Mouse (Mus musculus): ENCODE data around the gene C4b.
"Not testable (repeated sequence)": the region's sequence is repeated elsewhere in the genome, so short reads cannot be mapped to it uniquely, and the experiment has no call there.

C4b gene

DNA sequence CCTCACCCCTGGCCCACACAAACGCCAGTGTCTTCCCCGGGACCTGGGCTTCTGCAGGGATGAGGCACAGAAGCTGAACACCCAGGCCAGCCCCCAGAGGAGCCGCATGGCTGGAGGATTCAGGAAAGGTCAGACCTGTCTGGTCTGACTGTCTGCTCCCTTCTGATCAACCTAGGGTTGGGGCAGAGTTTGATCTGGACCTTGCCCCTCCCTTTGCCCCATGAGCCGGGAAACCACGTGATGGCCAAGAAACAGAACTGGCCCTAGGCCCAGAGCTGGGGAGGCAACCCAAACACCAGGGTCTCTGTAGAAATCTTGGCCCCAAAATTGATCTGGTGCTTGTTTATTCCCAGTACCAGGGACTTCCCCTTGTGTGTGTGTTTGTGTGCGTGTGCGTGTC, at the start of gene C4b:
TSS of gene C4b (minus strand) at position 164 of the 400 bp plus-strand sequence.
- no peak for DNase-seq (ENCODE audit: low spot score in 2 of 2)

DNA sequence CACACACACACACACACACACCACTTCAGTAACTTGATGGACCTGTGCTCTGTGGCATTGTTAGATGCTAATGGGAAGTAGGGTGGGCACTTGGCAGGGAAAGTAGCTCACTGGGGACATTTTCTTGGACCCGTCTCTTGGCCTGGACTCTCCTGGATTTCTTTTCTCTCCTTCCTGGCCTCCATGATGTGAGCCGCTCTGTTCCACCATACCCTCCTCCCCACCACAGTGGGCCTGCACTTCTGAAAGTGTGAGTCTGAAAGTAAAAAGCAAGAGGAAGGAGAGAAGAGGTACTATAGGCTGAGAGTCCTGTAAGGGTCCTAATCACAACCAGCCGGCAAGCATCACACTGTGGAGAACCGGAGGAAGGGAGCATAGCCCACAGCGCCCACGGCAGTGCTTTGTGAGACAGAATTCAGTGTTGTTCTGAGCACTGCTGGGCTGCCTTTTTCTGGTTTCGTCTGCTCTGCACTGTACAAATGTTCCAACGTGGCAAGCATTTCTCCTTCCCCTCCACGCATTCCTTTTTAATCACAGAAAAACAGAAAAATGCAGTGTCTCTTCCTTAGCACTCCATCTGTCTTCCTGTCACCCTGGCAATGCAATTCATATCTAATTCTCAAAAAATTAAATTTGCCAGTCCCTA, 34.1 kb upstream of the C4b start:
- no peak for DNase-seq (ENCODE audit: low spot score in 2 of 2)

DNA sequence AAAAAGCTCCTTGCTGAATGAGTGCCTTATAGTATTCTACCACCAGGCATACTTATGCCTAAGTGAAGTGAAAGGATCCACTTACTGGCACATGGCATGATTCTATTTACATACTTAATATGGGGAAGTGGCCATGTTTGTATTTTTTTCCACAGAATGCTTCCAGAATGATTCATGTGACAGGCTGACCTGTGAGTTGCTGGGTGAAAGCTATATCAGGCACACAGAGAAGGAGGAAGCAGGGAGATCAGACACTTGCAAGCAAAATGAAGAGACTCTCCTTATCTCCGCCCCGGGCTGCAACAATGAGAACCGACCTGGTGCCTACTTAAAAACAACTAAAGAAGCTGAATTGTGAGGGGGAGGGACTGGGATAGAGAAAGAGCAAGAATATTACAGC, 17.8 kb upstream of the C4b start:
- DNase-seq (ENCODE audit: low spot score in 2 of 2): no peak

DNA sequence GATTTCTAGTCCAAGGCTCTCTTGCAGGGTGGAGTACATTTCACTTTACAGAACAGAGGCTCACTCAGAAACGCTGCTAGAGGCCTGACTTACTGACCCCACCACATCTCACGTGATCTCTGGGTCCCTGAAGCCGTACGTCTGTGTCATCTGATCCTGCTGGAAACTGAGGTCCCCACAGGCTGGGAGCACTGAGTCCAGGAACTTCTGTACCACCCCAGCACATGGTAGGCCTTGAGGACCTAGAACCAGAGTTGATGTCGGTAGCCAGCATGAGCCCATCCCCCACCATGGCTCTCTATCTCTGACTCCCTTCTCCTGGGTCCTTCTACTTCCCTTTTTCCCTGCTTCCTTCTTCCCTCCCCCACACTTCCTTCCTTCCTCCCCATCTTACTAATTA, 2.8 kb upstream of the C4b start:
- DNase-seq (ENCODE audit: low spot score in 2 of 2): no peak

DNA sequence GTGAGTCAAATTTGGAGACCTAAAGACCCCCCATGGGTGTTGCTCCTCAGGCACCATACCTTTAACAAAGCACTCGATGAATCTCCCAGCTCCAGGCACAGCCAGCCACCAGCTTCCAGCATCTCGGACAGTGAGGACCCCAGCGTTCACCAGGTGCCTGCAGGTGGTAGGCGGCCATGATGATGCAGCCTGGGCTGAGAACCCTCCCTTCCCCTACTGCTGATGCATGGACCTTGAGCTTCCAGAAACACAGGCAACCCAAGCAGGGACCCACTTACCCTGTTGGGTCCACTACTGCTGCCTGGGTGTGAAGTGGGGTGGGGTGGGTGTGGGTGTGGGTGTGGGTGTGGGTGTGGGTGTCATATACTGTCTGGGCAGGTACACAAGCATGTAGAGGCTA, 1.5 kb upstream of the C4b start:
- not testable (repeated sequence) for DNase-seq (ENCODE audit: low spot score in 2 of 2)

DNA sequence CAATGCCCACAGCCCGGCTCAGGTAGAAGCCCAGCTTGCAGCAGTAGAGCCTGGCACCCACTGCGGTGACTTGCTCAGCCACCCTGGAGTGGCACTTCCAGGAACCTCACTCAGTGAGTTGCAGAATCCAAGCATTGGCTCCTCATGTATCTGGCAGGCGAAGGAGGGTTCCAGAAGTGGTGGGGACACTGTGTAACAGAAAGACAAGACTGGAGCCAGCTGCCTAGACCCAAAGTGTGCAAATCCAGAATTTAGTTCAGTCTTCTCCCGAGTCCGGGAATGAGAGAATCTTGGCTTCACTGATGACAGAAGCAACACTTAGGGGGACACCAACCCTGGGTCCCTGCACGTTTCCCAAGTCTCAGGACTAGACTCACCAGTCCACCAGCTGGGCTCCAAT, 929 bp upstream of the C4b start:
- not testable (repeated sequence) for DNase-seq (ENCODE audit: low spot score in 2 of 2)

DNA sequence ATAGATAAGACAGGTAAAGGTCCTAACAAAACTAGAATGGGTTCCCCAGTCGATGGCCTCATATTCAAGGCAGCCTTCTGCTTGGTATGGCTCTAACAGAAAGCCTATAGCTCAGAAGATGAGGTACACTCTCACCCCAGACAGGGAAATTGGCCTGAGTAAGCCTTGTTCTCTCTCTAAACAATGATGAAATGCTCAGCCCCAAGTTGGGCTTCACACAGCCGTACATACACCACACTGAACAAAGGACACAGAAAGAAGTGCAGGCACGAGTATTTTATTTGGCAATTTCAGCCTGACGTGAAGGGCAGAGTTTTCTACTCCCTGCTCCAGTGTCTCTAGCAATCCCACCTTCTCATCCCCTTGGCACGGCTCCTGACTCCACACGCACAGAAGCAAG, 524 bp upstream of the C4b start:
- DNase-seq (ENCODE audit: low spot score in 2 of 2): no peak

DNA sequence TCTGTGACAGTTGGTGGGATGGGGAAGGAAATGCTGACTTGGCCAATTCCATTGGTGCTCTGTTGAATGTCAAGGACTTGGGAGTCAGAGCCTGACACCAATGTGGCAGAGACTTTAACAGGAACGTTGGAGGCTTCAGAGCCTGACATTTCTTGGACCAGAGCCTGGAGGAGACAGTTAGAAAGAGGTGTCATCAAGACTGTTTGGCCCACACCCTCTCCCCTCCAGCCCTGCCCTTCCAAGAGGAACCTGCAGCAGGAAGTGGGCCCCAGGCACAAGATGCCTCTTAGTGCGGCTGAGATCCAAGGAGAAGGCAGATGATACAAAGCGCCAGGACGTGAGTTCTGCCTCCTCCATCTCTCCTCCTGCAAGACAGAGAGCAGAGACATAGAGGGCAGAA, 3.4 kb downstream of the C4b start:
- DNase-seq (ENCODE audit: low spot score in 2 of 2): no peak

DNA sequence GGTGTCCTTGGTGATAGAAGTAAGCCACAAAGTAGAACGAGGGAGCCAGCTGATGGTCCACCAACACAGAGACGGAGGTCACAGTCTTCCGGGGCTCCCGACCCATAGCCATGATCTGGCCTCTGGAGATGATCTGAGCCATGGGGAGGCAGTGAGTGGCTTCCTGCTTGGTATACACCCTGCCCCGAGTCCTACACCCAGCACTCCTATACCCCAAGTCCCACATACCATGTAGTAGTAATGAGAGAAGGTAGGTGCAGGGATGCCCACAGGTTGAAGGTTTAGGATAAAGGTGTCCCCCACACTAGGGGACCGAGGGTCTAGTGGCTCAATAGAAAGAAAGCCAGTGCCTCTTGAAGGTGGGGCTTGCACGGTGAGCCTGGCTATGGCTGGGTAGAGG, 4.0 kb downstream of the C4b start:
- not testable (repeated sequence) for DNase-seq (ENCODE audit: low spot score in 2 of 2)

DNA sequence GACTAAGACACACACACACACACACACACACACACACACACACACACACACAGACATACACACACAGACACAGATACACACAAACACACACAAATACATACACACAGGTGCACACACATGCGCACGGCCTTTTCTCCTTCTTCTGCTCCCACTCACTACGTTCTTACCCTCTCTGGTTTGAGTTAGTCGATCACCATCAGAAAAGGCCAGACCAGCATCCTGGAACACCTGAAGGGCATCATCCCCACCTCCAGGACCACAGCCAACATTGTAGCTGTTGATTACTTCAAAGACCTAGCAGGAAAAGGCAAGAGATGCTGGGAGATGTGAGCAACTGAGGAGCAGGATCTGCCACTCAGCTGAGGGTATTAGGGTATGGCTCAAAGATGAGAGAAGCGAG, 6.2 kb downstream of the C4b start:
- not testable (repeated sequence) for DNase-seq (ENCODE audit: low spot score in 2 of 2)

DNA sequence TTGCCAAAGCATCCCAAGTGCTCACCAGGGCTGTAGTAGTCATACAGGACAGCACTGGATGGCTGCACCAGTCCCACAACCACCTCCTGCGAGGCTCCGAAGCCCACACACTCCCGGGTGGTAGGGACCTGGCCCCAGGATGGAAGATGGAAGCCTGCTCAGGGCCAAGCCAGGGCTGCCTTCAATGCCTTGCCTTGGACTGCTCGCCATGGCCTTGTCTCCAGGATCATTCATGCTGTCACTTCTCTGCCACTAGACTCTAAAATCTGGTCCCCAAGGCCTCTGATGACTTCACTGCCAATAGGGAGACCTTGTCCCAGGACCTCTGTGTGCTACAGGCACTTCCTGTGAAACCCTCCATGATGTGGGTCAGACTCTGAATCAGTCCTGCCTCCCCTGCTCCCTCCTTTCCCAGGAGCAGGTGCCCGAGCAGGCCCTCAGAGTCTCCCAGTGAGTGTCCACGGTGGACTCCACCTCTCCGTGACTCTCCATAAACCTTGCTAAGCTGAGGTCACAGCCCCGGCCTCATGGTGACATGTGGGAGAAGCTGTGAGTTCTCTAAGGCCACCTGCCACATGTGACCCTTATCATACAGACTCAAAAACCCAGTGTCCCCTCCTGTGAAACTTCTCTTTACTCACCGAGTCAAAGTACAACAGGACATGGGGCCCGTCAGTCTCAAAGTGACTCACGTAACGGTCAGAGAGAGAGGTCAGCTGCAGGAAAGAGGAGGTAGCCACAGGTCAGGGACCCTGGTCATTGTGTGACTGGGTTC, 13.7 kb downstream of the C4b start:
- not testable (repeated sequence) for DNase-seq (ENCODE audit: low spot score in 2 of 2)

DNA sequence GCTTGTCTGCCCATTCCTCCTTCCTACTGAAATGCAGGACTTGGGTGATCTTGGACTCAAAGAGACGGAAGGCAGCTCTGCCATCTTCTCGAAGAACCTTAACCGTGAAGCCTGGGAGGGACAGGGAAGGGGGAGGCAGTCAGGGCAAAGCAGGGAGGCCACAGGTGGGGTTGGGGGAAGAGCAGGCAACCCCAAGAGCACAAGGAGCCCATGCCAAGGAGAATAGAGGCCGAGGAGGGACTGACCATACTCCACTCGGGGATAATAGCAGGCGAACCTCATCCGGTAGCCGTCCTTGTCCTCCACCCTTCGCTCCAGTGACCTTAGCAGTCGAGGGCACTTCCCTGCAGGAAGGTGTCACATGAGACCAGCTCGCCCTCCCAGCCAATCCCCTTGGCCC, 14.5 kb downstream of the C4b start:
- not testable (repeated sequence) for DNase-seq (ENCODE audit: low spot score in 2 of 2)

DNA sequence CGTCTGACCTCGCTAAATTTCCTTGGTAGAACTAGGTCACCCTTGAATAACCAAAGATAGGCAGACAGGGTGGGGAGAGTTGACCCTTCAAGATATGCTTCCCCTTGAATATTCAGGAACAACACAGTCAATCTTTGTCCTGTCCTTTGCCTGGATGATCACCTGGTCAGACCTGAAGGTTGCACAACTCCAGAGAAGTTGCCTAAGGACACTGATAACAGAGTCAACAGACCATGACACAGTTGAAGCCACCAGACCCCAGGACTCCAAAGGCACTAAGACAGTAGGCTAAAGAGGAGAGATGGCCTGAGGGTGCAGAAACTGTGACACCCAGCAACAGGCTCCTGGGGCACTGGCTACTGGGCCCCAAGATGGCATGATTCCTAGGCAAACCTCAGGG, 15.8 kb downstream of the C4b start:
- DNase-seq (ENCODE audit: low spot score in 2 of 2): no peak

DNA sequence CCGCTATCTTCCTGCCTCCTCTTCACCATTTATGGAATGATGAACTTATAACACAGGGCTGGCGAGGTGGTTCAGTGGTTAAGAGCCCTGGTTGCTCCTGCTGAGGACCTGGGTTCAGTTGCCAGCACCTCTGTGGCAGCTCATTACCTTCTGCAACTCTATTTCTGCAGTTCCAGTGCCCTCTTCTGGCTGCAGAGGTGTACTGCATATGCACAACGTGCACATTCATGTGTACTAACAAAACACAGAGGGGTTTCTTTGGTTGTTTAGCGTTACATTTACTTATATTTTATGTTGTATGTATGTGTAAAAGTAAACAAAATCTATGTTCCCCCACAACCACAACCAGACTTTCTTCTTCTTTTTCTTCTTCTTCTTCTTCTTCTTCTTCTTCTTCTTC, 20.6 kb downstream of the C4b start:
- no peak for DNase-seq (ENCODE audit: low spot score in 2 of 2)

DNA sequence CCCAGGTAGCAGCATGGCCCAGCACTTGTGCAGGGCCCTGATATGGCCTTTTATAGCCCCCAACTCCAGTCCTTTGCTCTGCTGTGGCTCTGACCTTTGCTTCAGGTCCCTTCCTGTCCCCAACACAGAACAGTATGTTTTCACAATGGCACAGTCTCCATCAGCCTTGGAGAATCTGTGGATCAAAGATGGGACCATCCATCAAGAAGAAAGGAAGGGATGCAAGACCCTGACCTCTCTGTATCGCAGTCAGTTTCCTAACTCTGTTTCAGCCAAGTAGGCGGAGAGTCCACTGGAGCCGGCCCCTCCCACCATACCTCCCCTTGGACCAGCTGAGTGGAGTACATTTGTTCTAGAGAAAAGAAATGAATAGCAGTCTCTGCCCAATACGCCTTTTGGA, 21.4 kb downstream of the C4b start:
- not testable (repeated sequence) for DNase-seq (ENCODE audit: low spot score in 2 of 2)

DNA sequence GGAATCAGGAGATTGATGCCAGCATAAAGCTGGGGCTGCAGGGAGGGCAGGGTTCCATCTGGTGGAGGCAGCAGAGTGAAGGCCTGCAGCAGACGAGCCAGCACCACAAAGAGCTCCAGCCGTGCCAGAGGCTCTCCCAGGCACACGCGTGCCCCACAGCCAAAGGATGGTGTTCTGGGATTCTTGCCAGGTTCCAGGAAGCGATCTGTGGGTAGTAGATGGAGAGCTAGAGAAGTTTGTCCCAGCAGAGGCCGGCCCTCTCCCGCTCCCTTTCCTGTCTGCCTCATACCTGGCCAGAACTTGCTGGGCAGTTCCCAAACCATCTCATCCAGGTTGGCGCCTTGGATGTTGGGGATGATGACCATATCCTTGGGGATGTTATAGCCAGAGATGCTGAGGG, 23.8 kb downstream of the C4b start:
- not testable (repeated sequence) for DNase-seq (ENCODE audit: low spot score in 2 of 2)

DNA sequence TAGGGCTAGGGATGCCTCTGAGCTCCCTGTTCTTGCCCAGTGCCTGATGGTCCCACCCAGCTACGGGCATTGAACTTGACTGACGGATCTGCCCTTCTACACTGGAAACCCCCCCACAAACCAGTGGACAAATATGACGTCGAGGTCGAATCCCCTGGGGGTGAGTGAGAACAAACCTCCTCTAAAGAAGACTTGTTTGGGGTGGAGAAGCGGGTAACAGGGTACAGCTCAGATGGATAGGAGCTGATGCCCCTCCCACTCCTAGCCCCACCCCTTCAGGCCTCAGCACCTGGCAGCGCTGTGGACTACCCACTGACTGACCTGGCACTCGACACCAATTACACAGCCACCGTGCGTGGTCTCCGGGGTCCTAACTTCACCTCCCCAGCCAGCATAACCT, 26.3 kb downstream of the C4b start:
- no peak for DNase-seq (ENCODE audit: low spot score in 2 of 2)

DNA sequence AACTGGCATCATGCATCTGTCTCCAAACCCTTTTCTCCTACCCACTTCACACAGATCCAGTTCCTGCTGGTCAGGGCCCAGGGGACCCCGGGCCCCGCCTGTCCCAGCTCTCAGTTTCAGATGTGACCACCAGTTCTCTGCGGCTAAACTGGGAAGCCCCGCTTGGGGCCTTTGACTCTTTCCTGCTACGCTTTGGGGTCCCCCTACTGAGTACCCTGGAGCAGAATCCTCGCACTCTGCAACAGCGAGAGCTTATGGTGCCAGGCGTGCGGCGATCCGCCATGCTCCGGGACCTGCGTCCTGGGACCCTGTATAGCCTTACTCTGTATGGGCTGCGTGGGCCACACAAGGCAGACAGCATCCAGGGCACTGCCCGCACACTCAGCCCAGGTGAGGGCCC, 27.4 kb downstream of the C4b start:
- no peak for DNase-seq (ENCODE audit: low spot score in 2 of 2)

DNA sequence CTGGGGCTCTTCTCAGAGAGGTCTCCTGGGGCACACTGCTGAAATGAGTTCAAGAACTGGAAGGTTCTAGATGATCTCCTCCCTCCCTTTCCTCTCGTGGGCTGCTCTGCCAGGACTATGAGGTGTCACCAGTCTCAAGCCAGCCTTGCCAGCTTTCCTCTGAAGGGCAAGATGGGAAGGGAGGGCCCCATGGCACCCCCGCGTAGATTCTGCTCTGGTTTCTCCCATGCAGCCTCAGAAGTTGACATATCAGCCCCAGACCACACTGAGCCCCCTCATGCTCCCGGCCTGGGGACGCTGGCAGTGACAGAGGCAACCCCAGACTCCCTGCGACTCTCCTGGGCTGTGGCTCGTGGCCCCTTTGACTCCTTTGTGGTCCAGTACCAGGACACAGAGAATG, 28.2 kb downstream of the C4b start:
- DNase-seq (ENCODE audit: low spot score in 2 of 2): not testable (repeated sequence)

DNA sequence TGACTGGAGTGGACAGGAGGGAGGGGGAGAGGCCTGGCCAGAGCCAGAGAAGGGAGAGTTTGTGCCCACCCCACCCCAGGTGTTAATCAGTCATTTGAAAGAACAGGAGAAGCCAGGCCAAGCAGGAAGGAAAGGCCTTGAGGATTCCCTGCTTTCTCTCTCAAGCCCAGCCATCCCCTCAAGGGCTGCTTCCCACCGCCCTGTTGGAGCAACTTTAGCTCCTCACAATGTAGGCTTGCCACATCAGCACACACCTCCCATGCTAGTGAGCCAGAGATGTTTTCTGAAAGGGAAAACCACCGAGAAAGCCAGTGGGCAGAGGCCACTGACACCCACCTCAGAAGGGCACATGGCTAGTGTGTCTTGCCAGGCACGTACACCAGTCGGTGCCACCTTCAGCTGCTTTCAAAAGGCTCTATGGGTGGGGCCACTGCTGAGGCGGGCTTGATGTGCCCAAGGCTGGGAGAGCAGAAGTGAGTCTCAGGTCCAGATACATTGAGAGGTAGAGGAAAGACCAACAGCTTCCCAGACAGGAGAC, 28.7 kb downstream of the C4b start:
- DNase-seq (ENCODE audit: low spot score in 2 of 2): not testable (repeated sequence)

DNA sequence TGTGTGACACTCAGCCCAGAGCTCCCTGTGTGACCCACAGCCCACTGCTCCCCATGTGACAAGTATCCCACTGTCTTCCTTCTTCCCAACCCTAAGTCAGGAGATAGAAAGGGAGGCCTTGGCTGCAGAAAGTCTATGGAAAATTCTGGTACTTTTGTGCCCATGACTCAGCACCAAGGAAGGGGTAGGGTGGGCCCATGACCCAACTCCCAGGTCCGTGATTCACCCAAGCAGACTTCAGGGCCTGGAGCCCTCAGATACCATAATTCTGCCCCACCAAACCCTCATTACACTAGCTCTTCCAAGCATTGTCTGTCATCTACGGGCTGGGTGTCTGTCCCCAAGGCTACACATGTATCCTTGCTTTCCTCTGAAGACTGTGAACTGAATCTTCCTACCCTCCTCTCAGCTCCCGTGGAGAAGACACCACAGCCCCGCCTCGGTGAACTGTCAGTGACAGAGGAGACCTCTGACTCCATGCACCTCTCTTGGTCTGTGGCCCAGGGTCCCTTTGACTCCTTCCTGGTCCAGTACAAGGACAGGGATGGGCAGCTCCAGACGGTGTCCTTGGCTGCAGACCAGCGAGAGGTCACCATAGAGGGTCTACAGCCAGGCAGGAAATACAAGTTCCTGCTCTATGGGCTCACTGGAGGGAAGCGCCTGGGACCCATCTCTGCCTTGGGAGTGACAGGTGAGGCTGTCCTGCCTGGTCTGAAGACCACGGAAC, 29.3 kb downstream of the C4b start:
- not testable (repeated sequence) for DNase-seq (ENCODE audit: low spot score in 2 of 2)

DNA sequence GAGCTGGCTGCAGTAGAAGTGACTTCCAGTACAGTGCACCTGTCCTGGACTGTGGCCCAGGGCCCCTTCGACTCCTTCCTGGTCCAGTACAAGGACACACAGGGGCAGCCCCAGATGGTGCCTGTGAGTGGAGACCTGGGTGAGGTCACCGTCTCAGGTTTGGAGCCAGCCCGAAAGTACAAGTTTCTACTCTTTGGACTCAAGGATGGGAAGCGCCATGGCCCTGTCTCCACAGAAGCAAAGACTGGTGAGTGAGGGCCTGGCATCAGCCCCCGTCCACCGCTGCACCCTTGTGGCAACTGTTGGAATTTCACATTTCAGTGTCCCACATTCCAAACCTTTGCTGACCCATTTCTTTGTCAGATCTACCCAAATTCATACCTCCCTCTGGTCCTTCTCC, 30.7 kb downstream of the C4b start:
- DNase-seq (ENCODE audit: low spot score in 2 of 2): peak in 1 of 2 experiments; percentile 28

DNA sequence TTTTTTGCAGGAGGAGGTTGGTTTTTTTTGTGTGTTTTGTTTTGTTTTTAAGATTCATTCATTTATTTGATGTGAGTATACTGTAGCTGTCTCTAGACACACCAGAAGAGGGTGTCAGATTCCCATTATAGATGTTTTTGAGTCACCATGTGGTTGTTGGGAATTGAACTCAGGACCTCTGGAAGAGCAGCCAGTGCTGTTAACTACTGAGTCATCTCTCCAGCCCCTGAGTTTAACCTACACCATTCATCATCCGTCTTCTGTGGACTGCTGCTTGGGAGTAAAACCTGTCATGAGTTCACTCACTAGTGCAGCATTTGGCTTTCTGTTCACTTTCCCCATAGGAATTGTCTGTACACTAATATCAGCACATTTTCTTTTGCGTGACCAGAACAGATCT, 37.2 kb downstream of the C4b start:
- not testable (repeated sequence) for DNase-seq (ENCODE audit: low spot score in 2 of 2)
